Mouse (Mus musculus): ENCODE measurements around the gene Fem1b.
"Not testable (repeated sequence)": the region's sequence is repeated elsewhere in the genome, so short reads cannot be mapped to it uniquely, and the experiment has no call there.

Fem1b gene

DNA sequence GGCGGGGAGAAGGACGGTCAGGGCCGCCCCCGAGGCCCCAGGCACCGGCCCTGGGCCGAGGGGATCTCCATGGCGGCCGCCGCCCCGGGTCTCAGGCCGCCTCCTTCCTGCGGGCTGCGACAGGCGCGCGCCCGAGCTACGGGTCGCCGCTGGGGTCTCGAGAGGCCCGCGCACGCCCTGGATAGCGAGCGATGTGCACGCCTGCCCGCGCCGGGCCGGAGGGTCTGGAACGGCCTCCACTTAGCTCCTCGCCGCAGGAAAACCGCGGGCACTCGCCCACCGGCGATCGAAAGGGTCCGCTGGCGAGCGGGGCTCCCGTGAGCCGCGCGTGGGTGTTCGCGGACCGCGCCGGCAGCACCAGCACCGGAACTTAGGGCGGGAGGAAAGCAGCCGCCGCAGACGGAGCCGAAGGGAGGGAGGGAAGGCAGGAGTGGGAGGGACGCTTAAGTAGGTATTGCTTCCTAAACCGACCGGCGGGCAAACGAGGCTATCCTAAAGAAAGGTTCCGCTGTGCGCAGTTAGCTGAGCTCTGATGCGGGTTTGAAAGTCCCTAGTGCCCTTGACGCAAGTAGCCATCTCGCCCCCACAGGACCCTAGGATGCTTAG is at the start of gene Fem1b:
TSS of gene Fem1b (minus strand) at position 419 of the 606 bp plus-strand sequence.
- in situ Hi-C loops (cut with MseI, MboI): no loop called here

DNA sequence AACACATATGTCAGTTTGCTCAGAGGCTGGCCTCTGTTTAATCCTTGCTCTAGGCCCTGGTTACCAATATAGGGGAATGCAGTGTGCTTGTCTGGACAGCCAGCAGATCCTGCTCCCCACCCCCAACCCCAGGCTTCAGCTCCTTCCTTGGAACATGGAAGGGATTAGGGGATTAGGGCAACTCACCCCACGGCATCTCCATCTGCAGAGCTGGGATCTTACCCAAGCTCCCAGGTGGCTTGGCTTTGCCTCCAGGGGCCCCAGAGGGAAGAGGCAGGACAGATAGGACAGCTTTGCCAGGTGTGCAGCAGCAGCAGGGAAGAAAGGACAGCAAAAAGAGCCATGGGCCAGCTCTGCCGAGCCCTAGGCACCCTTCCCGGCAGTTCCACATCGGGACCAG is 49.1 kb upstream of the Fem1b start:
- in situ Hi-C loops (cut with MseI, MboI): no loop called here

- in situ Hi-C loops (cut with MseI, MboI): not testable (repeated sequence)
These were observed 48.4 kb upstream of the Fem1b start for GRCm38 (mm10) chr9:62860102-62860501.

DNA sequence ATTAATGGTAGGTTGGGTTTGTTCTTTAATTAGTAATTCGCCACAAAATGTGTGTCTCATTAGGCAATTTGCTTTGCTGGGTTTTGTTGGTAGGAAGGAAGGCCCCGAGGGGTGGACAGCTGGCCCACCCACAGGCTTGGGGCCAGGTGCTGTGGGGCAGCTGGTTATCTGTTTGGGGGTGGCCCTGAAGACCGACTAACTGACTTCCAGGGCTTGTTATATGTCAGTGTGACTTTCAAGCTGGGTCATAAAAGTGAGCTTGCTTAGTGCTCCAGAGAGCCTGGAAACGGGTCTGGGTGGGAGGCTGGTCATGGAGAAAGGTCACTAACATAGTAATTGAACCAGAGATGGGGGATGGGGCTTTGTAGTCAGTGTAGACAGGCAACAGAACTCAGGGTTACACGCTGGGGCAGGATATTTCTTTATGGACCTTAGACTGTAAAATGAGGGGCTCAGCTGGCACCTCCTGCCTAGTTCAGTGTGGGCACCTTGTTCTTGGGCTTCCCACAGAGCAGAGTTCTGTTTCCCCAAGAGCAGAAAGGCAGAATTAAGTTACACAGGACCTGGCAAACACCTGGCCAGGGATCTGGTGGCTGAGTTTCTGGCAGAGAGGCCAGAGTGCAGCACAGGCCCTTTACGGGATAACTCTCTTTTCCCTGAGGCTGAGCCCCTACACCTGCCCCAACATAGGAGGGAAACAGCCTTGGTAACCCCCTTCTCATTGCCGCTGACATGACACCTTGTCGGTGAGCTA is 46.7 kb upstream of the Fem1b start:
- in situ Hi-C loops (cut with MseI, MboI): no loop called here

GRCm38 (mm10) chr9:62857719-62858261 is 46.1 kb upstream of the Fem1b start, which contains the start of gene Calml4:
Gene Calml4 (plus strand): TSS chr9:62858080.
- in situ Hi-C loops (cut with MseI, MboI): no loop called here

- in situ Hi-C loops (cut with MseI, MboI): no loop called here
These were observed 45.5 kb upstream of the Fem1b start for GRCm38 (mm10) chr9:62857216-62857615.

GRCm38 (mm10) chr9:62854483-62854882 is 42.7 kb upstream of the Fem1b start:
- in situ Hi-C loops (cut with MseI, MboI): no loop called here

- in situ Hi-C loops (cut with MseI, MboI): no loop called here
These were observed 39.8 kb upstream of the Fem1b start for GRCm38 (mm10) chr9:62851571-62851970.

GRCm38 (mm10) chr9:62848641-62849040 is 36.9 kb upstream of the Fem1b start:
- in situ Hi-C loops (cut with MseI, MboI): no loop called here

DNA sequence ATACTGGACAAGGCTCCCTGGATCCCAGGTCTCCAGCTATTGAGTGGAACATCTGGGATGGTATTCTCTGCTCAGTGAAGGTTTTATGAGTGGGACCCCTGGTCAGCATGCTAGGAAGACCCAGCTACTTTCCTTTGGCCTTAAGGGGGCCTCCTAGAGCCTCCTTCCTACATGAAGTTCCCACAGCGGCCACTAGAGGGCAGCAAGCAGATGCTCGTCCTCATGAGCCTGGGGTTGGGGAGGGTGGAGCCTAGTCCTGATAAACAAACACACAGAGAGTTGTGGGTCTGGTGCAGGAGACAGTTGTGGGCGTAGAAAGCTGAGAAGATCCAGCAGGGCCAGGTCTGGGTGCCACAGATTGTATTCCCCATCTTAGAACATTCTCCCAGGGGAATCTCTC is 36.0 kb upstream of the Fem1b start:
- in situ Hi-C loops (cut with MseI, MboI): no loop called here

GRCm38 (mm10) chr9:62844461-62844860 is 32.7 kb upstream of the Fem1b start:
- in situ Hi-C loops (cut with MseI, MboI): no loop called here

GRCm38 (mm10) chr9:62843356-62844024 is 31.8 kb upstream of the Fem1b start:
- in situ Hi-C loops (cut with MseI, MboI): no loop called here

- in situ Hi-C loops (cut with MseI, MboI): no loop called here
These were observed 27.5 kb upstream of the Fem1b start for GRCm38 (mm10) chr9:62839172-62839770.

GRCm38 (mm10) chr9:62838506-62839171 is 26.9 kb upstream of the Fem1b start, which contains the start of gene Cln6:
Gene Cln6 (plus strand): TSS chr9:62838785.
- in situ Hi-C loops (cut with MseI, MboI): no loop called here

DNA sequence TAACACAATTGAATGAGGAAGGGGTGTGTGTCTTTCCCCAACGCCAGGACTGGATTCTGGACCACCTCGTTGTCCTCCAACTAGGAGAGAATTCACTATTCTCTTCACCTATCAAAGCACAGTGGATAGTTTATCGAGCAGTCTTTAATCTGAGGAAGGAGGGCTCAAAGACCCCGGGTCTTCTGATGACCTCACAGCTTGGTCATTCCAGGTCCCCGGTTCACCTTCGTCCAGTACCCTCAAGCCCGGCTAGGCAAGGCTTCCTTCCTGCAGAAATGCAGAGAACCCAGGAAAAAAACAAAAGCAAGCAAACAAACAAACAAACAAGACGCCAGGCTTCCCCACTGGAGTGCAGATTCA is 26.4 kb upstream of the Fem1b start:
- in situ Hi-C loops (cut with MseI, MboI): no loop called here

- in situ Hi-C loops (cut with MseI, MboI): no loop called here
These were observed 25.9 kb upstream of the Fem1b start for GRCm38 (mm10) chr9:62837611-62838010.

DNA sequence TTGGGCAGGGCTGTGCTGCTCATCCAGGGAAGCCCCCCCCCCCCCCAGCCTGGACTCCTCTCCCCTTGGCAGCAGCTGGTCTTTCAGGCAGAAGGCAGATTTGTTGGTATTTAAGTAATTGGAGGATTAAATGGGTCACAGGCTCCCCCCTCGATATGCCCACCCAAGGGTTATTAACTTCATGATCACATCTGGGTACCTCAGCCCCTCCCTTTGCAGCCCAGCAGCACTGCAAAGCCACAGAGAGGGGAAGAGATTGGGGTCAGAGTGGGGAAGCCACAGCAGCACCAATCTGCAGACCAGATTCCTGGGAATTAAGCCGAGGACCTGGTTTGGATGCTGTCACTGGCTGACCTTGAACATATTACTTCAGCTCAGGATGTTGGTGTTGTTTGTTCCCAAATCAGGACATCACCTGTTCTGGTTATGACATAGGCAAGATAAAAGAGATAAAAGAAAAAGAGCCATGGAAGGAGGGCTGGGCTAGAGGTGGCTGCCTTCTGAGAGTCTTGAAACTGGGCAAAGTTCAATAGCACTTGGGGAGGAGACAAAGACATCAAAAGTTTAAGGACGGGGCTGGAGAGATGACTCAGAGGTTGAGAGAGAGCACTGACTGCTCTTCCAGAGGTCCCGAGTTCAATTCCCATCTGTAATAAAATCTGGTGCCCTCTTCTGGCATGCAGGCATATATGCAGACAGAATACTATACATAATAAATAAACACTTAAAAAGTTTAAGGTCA is 24.1 kb upstream of the Fem1b start:
- in situ Hi-C loops (cut with MseI, MboI): no loop called here

- in situ Hi-C loops (cut with MseI, MboI): no loop called here
These were observed 23.2 kb upstream of the Fem1b start for GRCm38 (mm10) chr9:62834906-62835305.

- in situ Hi-C loops (cut with MseI, MboI): no loop called here
These were observed 18.1 kb upstream of the Fem1b start for GRCm38 (mm10) chr9:62829877-62830276.

DNA sequence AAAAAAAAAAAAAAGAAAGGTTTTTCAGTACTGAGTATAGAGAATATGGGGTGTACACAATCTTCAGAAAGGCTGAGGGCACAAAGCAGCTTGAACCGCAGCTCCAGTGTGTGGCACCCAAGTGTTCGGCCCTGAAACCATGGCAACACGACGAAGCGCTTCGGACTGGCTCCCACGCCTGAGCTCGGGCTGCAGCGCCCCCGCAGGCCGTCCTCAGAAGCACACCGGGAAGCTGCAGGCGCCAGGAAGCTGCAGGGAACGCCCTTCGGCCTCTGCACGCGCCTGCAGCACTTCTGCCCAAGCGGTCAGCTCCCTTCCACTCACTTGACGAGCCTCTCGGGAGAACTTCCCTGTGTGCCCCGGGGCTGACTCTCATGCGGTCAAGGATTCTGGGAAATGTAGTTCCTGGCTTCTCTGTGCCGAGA is 16.9 kb upstream of the Fem1b start:
- in situ Hi-C loops (cut with MseI, MboI): no loop called here
